Mouse (Mus musculus) C2C12 (cell line): ENCODE measurements around the gene Slc38a10. TPM values are rescaled to one million over a fixed set of nuclear protein-coding genes. Genes with fewer than 3 reads are reported as not detected.

Experiments used
- H3K27me3 ChIP-seq: one replicate; pipeline ENCODE4 v1.6.1; 2011; ENCODE audit not compliant: control insufficient read depth, insufficient read depth, insufficient read length
- H3K36me3 ChIP-seq: one replicate; pipeline ENCODE4 v1.6.1; 2011; ENCODE audit not compliant: control insufficient read depth, insufficient read depth
- H3K4me3 ChIP-seq: one replicate; pipeline ENCODE4 v1.5.1; 2011; ENCODE audit warnings: mild to moderate bottlenecking, control low read depth; ENCODE audit not compliant: poor library complexity, insufficient read depth, severe bottlenecking
- H3K79me2 ChIP-seq: one replicate; pipeline ENCODE4 v1.6.1; 2011; ENCODE audit not compliant: control insufficient read depth, insufficient read depth
- H3K79me3 ChIP-seq: one replicate; pipeline ENCODE4 v1.6.1; 2011; ENCODE audit warnings: low read depth, control low read depth
- H3ac ChIP-seq: one replicate; pipeline ENCODE3; 2011; ENCODE audit warnings: low read depth; ENCODE audit not compliant: control insufficient read depth, insufficient read length
- CEBPB ChIP-seq: IDR thresholded peaks from one replicate; pipeline ENCODE4 v1.6.1; 2011; ENCODE audit warnings: low read depth, mild to moderate bottlenecking, control low read depth, moderate library complexity
- CTCF ChIP-seq: IDR thresholded peaks from one replicate; pipeline ENCODE4 v1.5.1; 2011; ENCODE audit not compliant: control insufficient read depth, insufficient read depth, insufficient read length
- FOSL1 ChIP-seq: IDR thresholded peaks from one replicate; pipeline ENCODE4 v1.8.0; 2011; ENCODE audit warnings: mild to moderate bottlenecking, low read length; ENCODE audit not compliant: poor library complexity, insufficient read depth, severe bottlenecking
- MAX ChIP-seq: IDR thresholded peaks from one replicate; pipeline ENCODE4 v1.6.1; 2011; ENCODE audit warnings: mild to moderate bottlenecking, control low read depth
- MYOD1 ChIP-seq: IDR thresholded peaks from one replicate; pipeline ENCODE4 v1.6.1; 2011; ENCODE audit warnings: low read depth; ENCODE audit not compliant: control insufficient read depth, insufficient read length
- MYOG ChIP-seq: IDR thresholded peaks from one replicate; pipeline ENCODE4 v1.6.1; 2011; ENCODE audit not compliant: control insufficient read depth, insufficient read length; ENCODE audit errors: extremely low read depth
- USF1 ChIP-seq: IDR thresholded peaks from one replicate; pipeline ENCODE4 v1.6.1; 2011; ENCODE audit warnings: low read depth, mild to moderate bottlenecking, control low read depth, moderate library complexity
- polyA plus RNA-seq: library from polyadenylated mRNA; unstranded; fragments of >200 nt; fragmentation: generic; extraction: Trizol; gene quantifications from one replicate; pipeline ENCODE4 v1.2.1, GENCODE M21; 2012; ENCODE audit warnings: missing spikeins

The Slc38a10 gene
- polyA plus RNA-seq, 1 experiment = 71.6 TPM

DNA sequence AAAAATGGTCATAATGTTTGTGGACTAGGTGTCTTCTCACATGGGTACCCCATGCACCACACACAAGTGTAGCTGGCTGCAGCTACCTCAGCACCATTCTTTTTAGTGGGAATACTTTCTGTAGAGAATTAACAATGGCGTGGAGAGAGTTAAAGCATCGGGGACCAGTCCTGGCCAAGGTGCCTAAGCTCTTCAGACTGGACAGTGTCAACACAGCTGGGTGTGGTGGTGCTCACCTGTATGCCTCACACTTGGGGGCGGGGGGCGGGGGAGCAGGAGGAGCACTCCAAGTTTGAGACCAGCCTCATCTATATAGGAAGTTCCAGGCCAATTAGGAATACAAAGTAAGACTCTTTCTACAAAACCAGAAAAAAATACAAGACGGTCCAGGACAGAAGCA, 17.0 kb downstream of the Slc38a10 start:
- Histone ChIP-seq H3K27me3 (no peaks in the 10 kb centered on the region), H3K79me2 (no peaks in the 10 kb centered on the region), H3K79me3 (no peaks in the 10 kb centered on the region), H3ac (no peak overlapping the region), H3K36me3 (peaks cover 62% of the 10 kb centered on the region), H3K4me3 (no peak overlapping the region)
- no peak for TF ChIP-seq MAX
- TF ChIP-seq CEBPB = no peak
- no peak for TF ChIP-seq FOSL1
- TF ChIP-seq CTCF = no peak
- TF ChIP-seq USF1 = no peak
- TF ChIP-seq MYOD1 = no peak
- no peak for TF ChIP-seq MYOG

DNA sequence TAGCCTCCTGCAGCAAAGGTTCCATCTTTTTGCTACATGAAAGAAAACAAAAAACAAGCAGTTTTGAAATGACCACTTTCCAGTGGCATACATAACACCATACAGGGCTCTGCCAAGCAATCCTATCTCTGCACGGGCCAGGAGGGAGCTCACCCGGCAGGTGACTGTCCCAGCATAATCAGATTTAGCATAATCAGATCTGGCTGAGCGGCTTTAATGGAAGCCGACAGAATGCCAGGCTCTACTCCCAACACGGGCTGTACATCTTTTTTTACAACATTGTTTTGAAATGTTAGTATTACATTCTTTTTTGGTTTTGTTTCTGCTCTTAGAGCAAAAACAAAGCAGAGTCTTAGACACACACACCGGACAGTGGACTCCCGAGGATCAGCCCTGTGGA, 21.9 kb downstream of the Slc38a10 start:
- H3K36me3 ChIP-seq = peaks cover 71% of the 10 kb centered on the region

DNA sequence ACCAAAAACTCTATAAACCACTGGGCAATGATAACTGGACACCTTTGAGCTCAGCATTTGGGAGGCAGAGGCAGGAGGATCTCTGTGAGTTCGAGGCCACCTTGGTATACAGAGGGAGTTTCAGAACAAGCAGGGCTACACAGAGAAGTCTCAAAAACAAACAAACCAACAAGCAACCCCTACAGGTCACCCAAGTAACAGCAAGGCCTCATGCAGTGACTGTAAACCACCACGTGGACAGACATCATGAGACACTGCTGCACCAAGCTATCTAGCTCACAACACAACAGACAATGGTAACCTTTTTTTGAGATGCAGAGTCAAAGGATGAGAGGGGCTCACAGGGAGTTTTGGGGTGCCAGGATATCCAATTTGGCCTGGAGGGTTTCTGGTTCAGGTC, 24.3 kb downstream of the Slc38a10 start:
- Histone ChIP-seq H3K36me3 (peaks cover 64% of the 10 kb centered on the region), H3K27me3 (no peaks in the 10 kb centered on the region), H3K79me2 (no peaks in the 10 kb centered on the region), H3K79me3 (no peaks in the 10 kb centered on the region), H3ac (no peak overlapping the region), H3K4me3 (no peak overlapping the region)
- TF ChIP-seq CEBPB = no peak
- no peak for TF ChIP-seq FOSL1
- TF ChIP-seq CTCF = no peak
- TF ChIP-seq MAX = no peak
- TF ChIP-seq MYOG = no peak
- TF ChIP-seq MYOD1 = no peak
- no peak for TF ChIP-seq USF1

More for the DNA sequence above, 21.9 kb downstream of the Slc38a10 start:
- TF ChIP-seq CEBPB = no peak
- no peak for TF ChIP-seq USF1
- TF ChIP-seq MYOG = no peak
- TF ChIP-seq MYOD1 = no peak
- no peak for TF ChIP-seq MAX
- TF ChIP-seq CTCF = no peak
- no peak for TF ChIP-seq FOSL1
- no peak overlapping the region for H3K4me3 ChIP-seq
- no peaks in the 10 kb centered on the region for H3K27me3 ChIP-seq
- no peaks in the 10 kb centered on the region for H3K79me3 ChIP-seq
- no peak overlapping the region for H3ac ChIP-seq
- no peaks in the 10 kb centered on the region for H3K79me2 ChIP-seq

DNA sequence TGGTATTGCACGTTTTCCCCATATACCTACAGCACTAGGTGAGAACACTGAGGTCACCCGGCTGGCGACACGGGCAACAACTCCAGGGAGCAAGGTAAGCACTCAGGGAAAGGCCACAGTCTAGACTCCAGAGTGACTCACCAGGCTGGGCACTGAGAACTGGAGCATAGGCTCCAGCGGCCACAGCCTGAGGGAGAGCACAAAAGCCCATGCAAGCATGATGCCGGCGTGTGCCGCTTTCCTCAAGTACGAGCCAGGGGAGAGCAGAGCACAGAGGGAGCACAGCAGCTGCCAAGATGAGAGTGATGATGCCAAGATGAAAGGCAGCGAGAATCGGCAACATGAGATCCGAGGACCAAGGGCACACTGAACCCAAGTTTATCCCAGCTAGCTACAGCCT, 29.0 kb downstream of the Slc38a10 start:
- Histone ChIP-seq H3ac (no peak overlapping the region), H3K79me2 (no peaks in the 10 kb centered on the region), H3K27me3 (no peaks in the 10 kb centered on the region), H3K36me3 (peaks cover 36% of the 10 kb centered on the region), H3K4me3 (no peak overlapping the region), H3K79me3 (no peaks in the 10 kb centered on the region)
- TF ChIP-seq CEBPB (no peak), FOSL1 (no peak), CTCF (no peak), MAX (no peak), MYOD1 (no peak), USF1 (no peak), MYOG (no peak)

DNA sequence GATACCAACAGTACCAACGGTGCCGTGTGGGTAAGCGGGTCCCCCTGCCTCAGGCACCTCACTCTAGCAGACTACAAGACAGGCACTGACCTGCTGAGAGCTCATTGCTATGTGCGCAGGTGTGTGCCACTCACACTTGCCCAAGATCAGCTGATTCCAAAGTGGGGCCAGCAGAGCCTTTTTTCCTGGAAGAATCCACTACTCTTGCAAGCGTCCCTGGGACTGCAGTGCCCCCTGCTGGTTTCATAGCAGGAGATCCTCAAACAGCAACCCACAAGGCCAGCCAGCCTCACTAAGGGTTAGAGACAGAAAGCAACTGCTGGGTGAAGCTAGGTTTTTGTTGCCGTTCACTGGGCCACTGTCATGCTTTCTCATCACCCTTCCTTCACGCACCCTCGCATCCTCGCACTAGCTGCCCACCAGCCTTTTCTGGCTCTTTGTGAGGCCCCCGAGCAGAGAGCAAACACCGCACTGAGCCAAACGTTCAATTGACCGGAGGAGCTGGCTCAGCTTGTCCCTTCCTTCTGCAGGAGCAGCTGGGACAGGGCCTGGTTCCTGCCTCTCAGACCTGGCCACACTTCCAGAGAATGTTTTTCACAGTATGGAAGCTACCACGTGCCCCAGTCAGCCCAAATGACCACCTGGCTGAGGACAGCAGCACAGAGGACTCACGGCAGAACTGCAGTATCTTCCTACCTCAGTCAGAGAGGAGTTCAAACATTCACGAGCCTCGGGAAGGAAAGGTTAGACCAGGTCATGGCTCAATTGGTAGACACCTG, 30.3 kb downstream of the Slc38a10 start:
- no peak overlapping the region for H3K4me3 ChIP-seq
- no peaks in the 10 kb centered on the region for H3K79me2 ChIP-seq
- no peak overlapping the region for H3ac ChIP-seq
- no peaks in the 10 kb centered on the region for H3K79me3 ChIP-seq
- H3K36me3 ChIP-seq = peaks cover 44% of the 10 kb centered on the region
- no peaks in the 10 kb centered on the region for H3K27me3 ChIP-seq
- TF ChIP-seq MYOG (no peak), CTCF (no peak), CEBPB (no peak), USF1 (no peak), MYOD1 (no peak), FOSL1 (no peak), MAX (no peak)
